Mouse (Mus musculus) midbrain, embryonic 13.5 days (tissue): ENCODE data around the gene Nap1l5. TPM values are rescaled to one million over a fixed set of nuclear protein-coding genes. Genes with fewer than 3 reads are reported as not detected.

Experiments
- ATAC-seq: fragments of 200-750 bp; cut with Nextera tagmentation; 2 replicates; pipeline ENCODE4 v1.8.0; 2017; ENCODE audit warnings: mild to moderate bottlenecking, moderate TSS enrichment, moderate library complexity
- H3K27ac ChIP-seq: fragments of 300-500 bp; sonication (generic); 2 replicates; pipeline ENCODE4 v1.5.1; 2015; ENCODE audit warnings: inconsistent platforms, mild to moderate bottlenecking, moderate library complexity
- H3K27me3 ChIP-seq: fragments of 300-500 bp; sonication (generic); 2 replicates; pipeline ENCODE4 v1.6.1; 2015; ENCODE audit warnings: mild to moderate bottlenecking, inconsistent platforms
- H3K36me3 ChIP-seq: fragments of 300-500 bp; sonication (generic); 2 replicates; pipeline ENCODE4 v1.6.1; 2015; ENCODE audit warnings: mild to moderate bottlenecking, inconsistent platforms
- H3K4me1 ChIP-seq: fragments of 300-500 bp; sonication (generic); replicated peaks from 2 replicates; pipeline ENCODE4 v1.6.1; 2015; ENCODE audit warnings: inconsistent platforms
- H3K4me2 ChIP-seq: fragments of 300-500 bp; sonication (generic); replicated peaks from 2 replicates; pipeline ENCODE4 v1.6.1; 2015; ENCODE audit warnings: moderate library complexity, mild to moderate bottlenecking, inconsistent platforms
- H3K4me3 ChIP-seq: fragments of 300-500 bp; sonication (generic); replicated peaks from 2 replicates; pipeline ENCODE4 v1.5.1; 2015; ENCODE audit warnings: mild to moderate bottlenecking, inconsistent platforms
- H3K9ac ChIP-seq: fragments of 300-500 bp; sonication (generic); replicated peaks from 2 replicates; pipeline ENCODE4 v1.6.1; 2015; ENCODE audit warnings: mild to moderate bottlenecking, inconsistent platforms
- H3K9me3 ChIP-seq: fragments of 300-500 bp; sonication (generic); 2 replicates; pipeline ENCODE4 v1.6.1; 2016; ENCODE audit warnings: mild to moderate bottlenecking, inconsistent platforms
- WGBS: fragments of 180-500 bp; shearing (Covaris S2); methylation state at CpG from one replicate; pipeline ENCODE4 v1.1.7; 2015; 5-methylcytosine and 5-hydroxymethylcytosine counted together
- polyA plus RNA-seq: library from polyadenylated mRNA; unstranded; fragments of >200 nt; fragmentation: Nextera tagmentation; extraction: Ambion mirVana; gene quantifications from 2 replicates; pipeline ENCODE4 v1.2.1, GENCODE M21; 2015

Gene Nap1l5
- 135 and 148 TPM in 2 replicates for polyA plus RNA-seq

GRCm38 (mm10) chr6:58906852-58907261, at the start of gene Nap1l5:
Nap1l5 (minus strand) TSS chr6:58907076.
- H3K4me3 ChIP-seq, result peak within 1 kb of the TSS; percentile 54
- H3K4me1 ChIP-seq, result peaks cover 16% of the 10 kb centered on the region
- H3K27me3 ChIP-seq, result no peaks in the 10 kb centered on the region
- H3K9me3 ChIP-seq, result peaks cover 19% of the 10 kb centered on the region
- H3K4me2 ChIP-seq, result peak within 1 kb of the TSS; percentile 68
- H3K9ac ChIP-seq, result peak within 1 kb of the TSS; percentile 62
- WGBS, result 45% methylated on average over 34 of the region's 34 CpGs
- H3K36me3 ChIP-seq, result peaks cover 15% of the 10 kb centered on the region
- H3K27ac ChIP-seq, result peak within 1 kb of the TSS; percentile 75
- ATAC-seq, result peak; percentile 96

GRCm38 (mm10) chr6:58951128-58951992, 44.5 kb upstream of the Nap1l5 start:
- H3K27ac ChIP-seq, result no peak overlapping the region
- no peak for ATAC-seq
- no peak overlapping the region for H3K9ac ChIP-seq
- no peaks in the 10 kb centered on the region for H3K27me3 ChIP-seq
- no peaks in the 10 kb centered on the region for H3K4me1 ChIP-seq
- no peak overlapping the region for H3K4me3 ChIP-seq
- peaks cover 26% of the 10 kb centered on the region for H3K36me3 ChIP-seq
- no peaks in the 10 kb centered on the region for H3K9me3 ChIP-seq
- no peak overlapping the region for H3K4me2 ChIP-seq
- WGBS, result 79% methylated on average over 2 of the region's 2 CpGs

DNA sequence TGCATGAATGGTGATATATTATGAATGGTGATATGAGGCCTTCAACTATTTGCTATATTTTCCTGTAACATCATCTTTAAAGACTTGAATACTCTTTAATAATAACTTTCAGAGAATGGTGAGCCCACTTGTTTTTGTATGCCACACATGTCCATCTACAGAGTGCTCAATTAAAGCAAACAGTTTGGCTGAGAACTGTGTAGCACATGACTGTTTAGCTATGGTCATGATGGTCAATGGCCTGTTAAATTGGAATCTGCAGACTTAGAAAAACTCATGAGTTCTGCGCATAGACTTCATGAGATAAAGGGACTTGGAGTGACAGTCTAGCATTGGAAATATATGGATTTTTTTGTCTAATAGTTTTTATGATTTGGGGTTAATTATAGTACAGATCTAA, 43.5 kb upstream of the Nap1l5 start:
- no peak overlapping the region for H3K4me3 ChIP-seq
- no peak for ATAC-seq
- H3K9me3 ChIP-seq, result no peaks in the 10 kb centered on the region
- peaks cover 25% of the 10 kb centered on the region for H3K36me3 ChIP-seq
- 95% methylated on average over 1 of the region's 1 CpGs for WGBS
- H3K27me3 ChIP-seq, result no peaks in the 10 kb centered on the region
- H3K9ac ChIP-seq, result no peak overlapping the region
- H3K27ac ChIP-seq, result no peak overlapping the region
- no peak overlapping the region for H3K4me2 ChIP-seq
- no peaks in the 10 kb centered on the region for H3K4me1 ChIP-seq

DNA sequence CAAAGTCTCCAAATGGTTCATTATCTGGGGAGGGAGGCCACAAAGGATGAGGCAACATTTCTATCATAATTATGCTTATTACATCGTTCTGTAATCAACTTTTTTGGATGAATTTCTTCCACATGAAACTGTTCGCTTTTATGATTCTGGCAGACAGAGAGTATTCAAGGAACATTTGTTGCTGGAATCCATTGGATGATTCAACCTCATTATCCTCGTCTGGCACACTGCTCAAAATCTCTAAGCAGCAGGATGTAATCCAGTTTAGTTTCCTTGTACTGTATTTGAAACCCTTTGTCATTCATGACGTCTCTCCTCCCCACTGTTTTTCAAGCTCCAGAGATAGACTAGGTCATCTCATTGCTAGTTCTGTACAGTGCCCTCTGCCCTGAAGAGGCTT, 40.0 kb upstream of the Nap1l5 start:
- H3K4me1 ChIP-seq, result no peaks in the 10 kb centered on the region
- no peak overlapping the region for H3K4me2 ChIP-seq
- ATAC-seq, result no peak
- no peak overlapping the region for H3K9ac ChIP-seq
- H3K27ac ChIP-seq, result no peak overlapping the region
- H3K36me3 ChIP-seq, result peaks cover 9% of the 10 kb centered on the region
- 77% methylated on average over 4 of the region's 4 CpGs for WGBS
- no peak overlapping the region for H3K4me3 ChIP-seq
- no peaks in the 10 kb centered on the region for H3K9me3 ChIP-seq
- H3K27me3 ChIP-seq, result no peaks in the 10 kb centered on the region

GRCm38 (mm10) chr6:58946246-58946645, 39.4 kb upstream of the Nap1l5 start:
- Histone ChIP-seq H3K9ac (no peak overlapping the region), H3K9me3 (no peaks in the 10 kb centered on the region), H3K27ac (no peak overlapping the region), H3K4me1 (no peaks in the 10 kb centered on the region), H3K36me3 (peaks cover 9% of the 10 kb centered on the region), H3K4me2 (no peak overlapping the region), H3K27me3 (no peaks in the 10 kb centered on the region), H3K4me3 (no peak overlapping the region)
- 68% methylated on average over 2 of the region's 2 CpGs for WGBS
- no peak for ATAC-seq

- WGBS, result 93% methylated on average over 3 of the region's 3 CpGs
- H3K27ac ChIP-seq, result no peak overlapping the region
- H3K4me1 ChIP-seq, result no peaks in the 10 kb centered on the region
- no peak overlapping the region for H3K9ac ChIP-seq
- H3K4me3 ChIP-seq, result no peak overlapping the region
- no peak for ATAC-seq
- H3K27me3 ChIP-seq, result no peaks in the 10 kb centered on the region
- no peaks in the 10 kb centered on the region for H3K9me3 ChIP-seq
- H3K36me3 ChIP-seq, result peaks cover 9% of the 10 kb centered on the region
- no peak overlapping the region for H3K4me2 ChIP-seq
Measured at GRCm38 (mm10) chr6:58943958-58944357, 37.1 kb upstream of the Nap1l5 start.

GRCm38 (mm10) chr6:58942276-58942675, 35.4 kb upstream of the Nap1l5 start:
- 96% methylated on average over 2 of the region's 2 CpGs for WGBS
- Histone ChIP-seq H3K9ac (no peak overlapping the region), H3K9me3 (no peaks in the 10 kb centered on the region), H3K4me2 (no peak overlapping the region), H3K4me3 (no peak overlapping the region), H3K27me3 (no peaks in the 10 kb centered on the region), H3K4me1 (no peaks in the 10 kb centered on the region), H3K36me3 (peaks cover 9% of the 10 kb centered on the region), H3K27ac (no peak overlapping the region)
- ATAC-seq, result no peak

DNA sequence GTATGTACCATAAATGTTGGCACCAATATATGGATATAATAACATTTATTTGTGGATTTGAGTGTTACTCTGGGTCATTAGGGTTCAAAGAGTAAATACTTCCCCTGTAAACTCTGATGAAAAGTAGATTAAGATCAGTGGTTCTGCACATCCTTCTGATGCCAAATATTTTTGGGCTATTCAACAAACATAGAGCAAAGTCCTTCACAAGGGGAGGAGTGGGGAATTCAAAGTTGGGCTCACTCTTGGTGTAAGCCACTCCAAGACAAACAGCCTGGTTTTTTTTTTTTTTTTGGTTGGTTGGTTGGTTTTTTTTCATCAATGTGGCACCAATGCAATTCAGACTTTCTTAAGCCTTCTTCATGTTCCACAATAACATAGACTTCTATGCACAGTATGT, 30.9 kb upstream of the Nap1l5 start:
- no peak overlapping the region for H3K9ac ChIP-seq
- H3K4me2 ChIP-seq, result no peak overlapping the region
- no peak overlapping the region for H3K27ac ChIP-seq
- no peak for ATAC-seq
- no peaks in the 10 kb centered on the region for H3K36me3 ChIP-seq
- H3K4me1 ChIP-seq, result peaks cover 19% of the 10 kb centered on the region
- no peaks in the 10 kb centered on the region for H3K27me3 ChIP-seq
- no peak overlapping the region for H3K4me3 ChIP-seq
- no peaks in the 10 kb centered on the region for H3K9me3 ChIP-seq

DNA sequence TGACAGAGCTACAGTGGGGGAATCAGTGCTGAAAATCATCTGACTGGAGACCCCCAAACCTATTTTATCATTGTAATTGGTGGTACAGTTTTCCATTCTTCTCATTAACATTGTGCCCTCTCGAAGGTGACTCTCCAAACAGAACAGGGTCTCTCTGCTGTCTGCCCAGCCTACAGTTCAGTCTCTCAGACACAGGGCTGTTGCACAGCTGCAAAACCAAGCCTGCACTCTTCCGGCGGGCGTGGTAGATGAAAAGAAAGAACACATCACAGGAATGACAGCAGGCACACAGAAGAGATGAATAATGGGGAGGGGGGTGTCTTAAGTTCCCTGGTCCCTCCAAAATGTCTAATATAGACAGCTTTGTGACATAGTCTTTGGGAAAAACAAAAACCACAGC, 27.3 kb upstream of the Nap1l5 start:
- 16% methylated on average over 4 of the region's 4 CpGs for WGBS
- H3K27me3 ChIP-seq, result no peaks in the 10 kb centered on the region
- H3K27ac ChIP-seq, result peak overlapping the region; percentile 88
- H3K4me1 ChIP-seq, result peaks cover 36% of the 10 kb centered on the region
- no peaks in the 10 kb centered on the region for H3K36me3 ChIP-seq
- peak; percentile 55 for ATAC-seq
- H3K4me2 ChIP-seq, result 0 out of 2 replicates have a peak overlapping the region, but pooled peaks have one; percentile 1
- H3K9ac ChIP-seq, result no peak overlapping the region
- no peak overlapping the region for H3K4me3 ChIP-seq
- H3K9me3 ChIP-seq, result no peaks in the 10 kb centered on the region

- H3K4me1 ChIP-seq, result peaks cover 36% of the 10 kb centered on the region
- peak; percentile 95 for ATAC-seq
- peak overlapping the region; percentile 25 for H3K4me2 ChIP-seq
- H3K36me3 ChIP-seq, result no peaks in the 10 kb centered on the region
- 24% methylated on average over 6 of the region's 6 CpGs for WGBS
- H3K9me3 ChIP-seq, result no peaks in the 10 kb centered on the region
- H3K4me3 ChIP-seq, result no peak overlapping the region
- H3K9ac ChIP-seq, result no peak overlapping the region
- peak overlapping the region; percentile 87 for H3K27ac ChIP-seq
- H3K27me3 ChIP-seq, result no peaks in the 10 kb centered on the region
Measured at GRCm38 (mm10) chr6:58933189-58933913, 26.5 kb upstream of the Nap1l5 start.

DNA sequence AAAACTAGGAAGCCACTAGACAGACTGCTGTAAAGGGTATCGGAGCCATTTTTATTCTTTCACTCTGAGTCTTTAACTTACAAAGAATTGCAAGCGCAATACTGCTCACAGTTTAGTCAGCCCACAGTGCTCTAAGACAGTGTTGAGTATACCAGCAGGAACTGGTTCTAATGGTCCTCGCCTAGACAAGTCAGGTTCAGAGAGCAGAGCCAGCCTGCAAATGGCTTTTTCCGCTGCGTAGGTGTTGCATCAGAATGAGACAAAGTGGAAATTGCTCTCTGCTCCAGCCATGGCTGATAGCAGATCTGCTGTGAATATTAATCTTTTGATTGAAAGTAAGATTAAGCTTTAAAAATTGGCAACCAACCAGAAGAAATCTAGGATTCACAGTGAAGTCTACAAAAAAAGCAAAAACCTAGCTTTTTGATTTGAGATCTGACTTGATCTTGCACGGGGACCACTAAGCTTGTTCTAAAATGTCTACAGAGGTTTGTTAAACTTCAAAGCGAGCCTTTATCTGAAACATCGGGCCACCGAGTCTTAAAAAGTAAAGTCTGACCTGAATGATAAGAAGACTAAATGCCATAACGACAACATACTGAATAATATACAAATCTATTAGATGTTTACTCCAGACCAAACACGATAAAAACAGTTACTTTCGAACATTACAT, 25.8 kb upstream of the Nap1l5 start:
- peak; percentile 74 for ATAC-seq
- 44% methylated on average over 12 of the region's 12 CpGs for WGBS
- Histone ChIP-seq H3K4me3 (no peak overlapping the region), H3K36me3 (no peaks in the 10 kb centered on the region), H3K27me3 (no peaks in the 10 kb centered on the region), H3K9me3 (no peaks in the 10 kb centered on the region), H3K27ac (peak overlapping the region; percentile 87), H3K9ac (no peak overlapping the region), H3K4me1 (peaks cover 37% of the 10 kb centered on the region), H3K4me2 (peak overlapping the region; percentile 25)

DNA sequence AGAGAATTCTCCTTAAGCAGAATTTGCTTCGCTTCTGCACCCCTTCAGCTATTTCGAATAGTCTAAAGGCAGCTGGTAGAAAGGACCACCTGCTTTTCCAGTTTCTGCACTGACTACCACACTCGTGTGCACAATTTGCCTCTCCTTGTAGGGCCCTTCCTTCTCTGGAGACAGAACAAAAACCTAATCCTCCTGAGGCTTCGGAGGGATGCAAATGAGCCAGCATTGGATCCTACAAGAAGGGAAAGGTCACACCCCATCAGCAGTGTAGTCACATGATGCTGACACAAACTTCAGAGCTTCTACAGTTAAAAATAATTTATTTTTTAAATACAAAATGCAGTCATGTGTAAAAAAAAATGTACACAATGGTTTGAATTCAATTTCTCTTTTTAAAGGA, 24.3 kb upstream of the Nap1l5 start:
- Histone ChIP-seq H3K4me3 (no peak overlapping the region), H3K9me3 (no peaks in the 10 kb centered on the region), H3K9ac (no peak overlapping the region), H3K27ac (no peak overlapping the region), H3K36me3 (no peaks in the 10 kb centered on the region), H3K4me1 (peaks cover 41% of the 10 kb centered on the region), H3K4me2 (no peak overlapping the region), H3K27me3 (no peaks in the 10 kb centered on the region)
- 31% methylated on average over 4 of the region's 4 CpGs for WGBS
- no peak for ATAC-seq
